Mouse (Mus musculus) neural tube, embryonic 12.5 days (tissue): ENCODE measurements around the gene Rabep2. TPM values are rescaled to one million over a fixed set of nuclear protein-coding genes. Genes with fewer than 3 reads are reported as not detected.
A peak's percentile ranks its signal among the peaks of the same experiment; 100 is the strongest.

Source experiments
- ATAC-seq: fragments of 200-750 bp; cut with Nextera tagmentation; 2 replicates; pipeline ENCODE4 v1.8.0; 2017; ENCODE audit warnings: low read depth, mild to moderate bottlenecking, moderate TSS enrichment, moderate library complexity; ENCODE audit not compliant: low FRiP score
- H3K27ac ChIP-seq: fragments of 300-500 bp; sonication (generic); 2 replicates; pipeline ENCODE4 v1.5.1; 2016
- H3K27me3 ChIP-seq: fragments of 300-500 bp; sonication (generic); replicated peaks from 2 replicates; pipeline ENCODE4 v1.6.1; 2016; ENCODE audit warnings: mild to moderate bottlenecking
- H3K36me3 ChIP-seq: fragments of 300-500 bp; sonication (generic); 2 replicates; pipeline ENCODE4 v1.6.1; 2016; ENCODE audit warnings: mild to moderate bottlenecking
- H3K4me1 ChIP-seq: fragments of 300-500 bp; sonication (generic); 2 replicates; pipeline ENCODE4 v1.6.1; 2016
- H3K4me2 ChIP-seq: fragments of 300-500 bp; sonication (generic); replicated peaks from 2 replicates; pipeline ENCODE4 v1.6.1; 2016; ENCODE audit warnings: mild to moderate bottlenecking
- H3K4me3 ChIP-seq: fragments of 300-500 bp; sonication (generic); 2 replicates; pipeline ENCODE4 v1.5.1; 2016
- H3K9ac ChIP-seq: fragments of 300-500 bp; sonication (generic); 2 replicates; pipeline ENCODE4 v1.6.1; 2016; ENCODE audit warnings: mild to moderate bottlenecking
- H3K9me3 ChIP-seq: fragments of 300-500 bp; sonication (generic); 2 replicates; pipeline ENCODE4 v1.6.1; 2016; ENCODE audit warnings: mild to moderate bottlenecking
- WGBS: fragments of 180-500 bp; shearing (Covaris S2); methylation state at CpG from one replicate; pipeline ENCODE4 v1.1.7; 2016; 5-methylcytosine and 5-hydroxymethylcytosine counted together
- polyA plus RNA-seq: library from polyadenylated mRNA; unstranded; fragments of >200 nt; fragmentation: Nextera tagmentation; extraction: Ambion mirVana; gene quantifications from 2 replicates; pipeline ENCODE4 v1.2.1, GENCODE M21; 2016

The Rabep2 gene
- polyA plus RNA-seq, 1 experiment from 2014 or later: 26.8 TPM

GRCm38 (mm10) chr7:126466707-126467106 is 38.1 kb downstream of the Rabep2 start:
- Histone ChIP-seq H3K27ac (no peak overlapping the region), H3K36me3 (peaks cover 56% of the 10 kb centered on the region), H3K9ac (no peak overlapping the region), H3K27me3 (no peaks in the 10 kb centered on the region), H3K9me3 (no peaks in the 10 kb centered on the region), H3K4me2 (no peak overlapping the region), H3K4me1 (no peaks in the 10 kb centered on the region), H3K4me3 (no peak overlapping the region)
- 95% methylated on average over 5 of the region's 5 CpGs for WGBS
- ATAC-seq: no peak

GRCm38 (mm10) chr7:126467271-126467670 is 38.7 kb downstream of the Rabep2 start:
- Histone ChIP-seq H3K36me3 (peaks cover 61% of the 10 kb centered on the region), H3K9ac (no peak overlapping the region), H3K27me3 (no peaks in the 10 kb centered on the region), H3K4me2 (no peak overlapping the region), H3K9me3 (no peaks in the 10 kb centered on the region), H3K4me1 (no peaks in the 10 kb centered on the region), H3K4me3 (no peak overlapping the region), H3K27ac (no peak overlapping the region)
- ATAC-seq: no peak
- 72% methylated on average over 5 of the region's 5 CpGs for WGBS

- H3K36me3 ChIP-seq: peaks cover 67% of the 10 kb centered on the region
- no peak overlapping the region for H3K4me2 ChIP-seq
- no peaks in the 10 kb centered on the region for H3K9me3 ChIP-seq
Measured at GRCm38 (mm10) chr7:126467834-126468627, 39.5 kb downstream of the Rabep2 start.

DNA sequence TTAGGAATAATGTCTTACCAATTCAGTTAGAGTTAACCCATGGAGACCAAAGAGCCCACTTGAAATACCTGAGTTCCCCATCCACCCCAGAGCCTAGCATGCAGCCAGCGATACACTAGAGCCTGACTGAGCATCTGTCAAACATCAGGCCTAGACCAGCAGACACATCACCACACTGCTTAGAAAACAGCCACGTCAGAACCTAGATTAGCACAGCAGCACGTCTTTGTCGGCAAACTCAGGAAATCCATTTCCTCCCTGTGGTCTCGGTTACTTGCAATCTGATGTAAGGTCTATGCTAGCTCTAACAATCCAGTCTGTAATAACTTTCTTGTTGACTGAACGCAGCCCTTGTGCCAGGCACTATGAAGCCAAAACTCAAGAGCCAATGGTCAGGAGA is 41.5 kb downstream of the Rabep2 start:
- Histone ChIP-seq H3K9ac (no peak overlapping the region), H3K9me3 (no peaks in the 10 kb centered on the region), H3K36me3 (peaks cover 67% of the 10 kb centered on the region), H3K4me2 (no peak overlapping the region), H3K27ac (no peak overlapping the region), H3K4me3 (no peak overlapping the region), H3K27me3 (no peaks in the 10 kb centered on the region), H3K4me1 (peaks cover 12% of the 10 kb centered on the region)
- no peak for ATAC-seq
- 89% methylated on average over 6 of the region's 6 CpGs for WGBS

More at GRCm38 (mm10) chr7:126467834-126468627, 39.5 kb downstream of the Rabep2 start:
- Histone ChIP-seq H3K4me3 (no peak overlapping the region), H3K9ac (no peak overlapping the region), H3K27ac (no peak overlapping the region), H3K4me1 (no peaks in the 10 kb centered on the region), H3K27me3 (no peaks in the 10 kb centered on the region)
- 92% methylated on average over 18 of the region's 18 CpGs for WGBS
- ATAC-seq: no peak

GRCm38 (mm10) chr7:126471361-126471760 is 42.8 kb downstream of the Rabep2 start:
- Histone ChIP-seq H3K4me2 (no peak overlapping the region), H3K9me3 (no peaks in the 10 kb centered on the region), H3K9ac (no peak overlapping the region), H3K4me1 (peaks cover 16% of the 10 kb centered on the region), H3K36me3 (peaks cover 65% of the 10 kb centered on the region), H3K4me3 (no peak overlapping the region), H3K27me3 (no peaks in the 10 kb centered on the region), H3K27ac (no peak overlapping the region)
- WGBS: 93% methylated on average over 5 of the region's 5 CpGs
- no peak for ATAC-seq

DNA sequence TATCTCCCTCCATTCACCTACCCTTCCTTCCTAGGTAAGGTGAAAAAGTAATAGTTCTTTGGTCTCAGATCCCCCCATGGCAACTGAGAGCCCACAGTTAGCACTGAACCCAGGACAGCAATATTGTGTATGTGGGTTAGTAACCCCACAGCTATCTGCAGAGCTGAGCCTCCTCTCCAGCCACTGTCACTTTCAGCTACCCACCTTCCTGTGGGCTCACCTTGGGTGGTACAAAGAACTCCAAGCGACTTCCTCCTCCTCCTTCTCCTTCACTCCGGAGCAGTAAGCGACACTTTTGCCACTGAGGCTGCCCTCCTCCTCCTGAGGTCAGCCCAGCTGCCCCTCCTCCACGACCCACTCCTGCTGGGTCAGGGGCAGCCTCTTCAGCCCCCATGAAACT is 43.3 kb downstream of the Rabep2 start:
- peaks cover 16% of the 10 kb centered on the region for H3K4me1 ChIP-seq
- H3K9ac ChIP-seq: no peak overlapping the region
- H3K36me3 ChIP-seq: peaks cover 60% of the 10 kb centered on the region
- H3K4me2 ChIP-seq: no peak overlapping the region
- H3K9me3 ChIP-seq: no peaks in the 10 kb centered on the region
- no peak overlapping the region for H3K4me3 ChIP-seq
- H3K27me3 ChIP-seq: no peaks in the 10 kb centered on the region
- no peak overlapping the region for H3K27ac ChIP-seq
- 94% methylated on average over 4 of the region's 4 CpGs for WGBS
- no peak for ATAC-seq

DNA sequence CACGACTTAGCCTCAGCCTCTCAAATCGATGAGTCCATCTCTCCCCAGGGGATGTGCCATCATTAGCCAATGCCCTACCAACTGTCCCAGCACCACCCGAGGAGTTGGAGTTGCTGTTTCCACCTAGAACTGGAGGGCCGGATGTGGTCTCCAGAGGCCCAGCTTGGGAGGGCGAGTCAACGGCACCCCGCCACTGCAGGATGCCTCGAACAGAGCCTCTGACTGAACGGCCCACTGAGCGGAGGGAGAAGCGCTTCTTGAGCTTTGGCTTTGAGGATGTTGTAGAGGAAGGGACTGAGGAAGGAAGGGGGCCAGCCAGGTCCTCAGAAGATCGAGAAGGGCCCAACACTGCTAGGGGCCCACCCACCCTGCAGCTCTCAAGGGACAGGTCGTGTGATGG is 43.7 kb downstream of the Rabep2 start:
- ATAC-seq: no peak
- H3K27me3 ChIP-seq: no peaks in the 10 kb centered on the region
- peaks cover 56% of the 10 kb centered on the region for H3K36me3 ChIP-seq
- H3K4me2 ChIP-seq: no peak overlapping the region
- WGBS: 89% methylated on average over 13 of the region's 13 CpGs
- H3K4me3 ChIP-seq: no peak overlapping the region
- H3K9ac ChIP-seq: no peak overlapping the region
- no peaks in the 10 kb centered on the region for H3K9me3 ChIP-seq
- H3K4me1 ChIP-seq: peaks cover 16% of the 10 kb centered on the region
- H3K27ac ChIP-seq: no peak overlapping the region

DNA sequence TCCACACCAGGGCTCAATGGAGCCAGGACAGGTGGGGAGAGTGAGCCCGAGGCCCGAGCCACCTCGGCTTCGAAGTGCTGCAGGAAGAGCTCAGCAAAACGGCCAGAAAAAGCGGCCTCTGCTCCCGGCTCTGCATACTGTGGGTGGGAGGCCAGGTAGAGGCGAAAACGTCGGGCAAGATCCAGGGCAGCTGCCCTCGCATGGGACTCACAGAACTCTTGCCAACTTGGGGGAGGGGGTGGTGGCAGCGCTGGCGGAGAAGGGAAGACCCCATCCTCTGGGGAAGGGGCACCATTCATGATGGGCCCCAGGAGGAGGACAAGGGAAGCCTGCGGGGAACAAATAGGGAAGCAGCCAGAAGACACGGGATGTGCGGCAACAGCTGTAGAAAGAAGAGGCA is 44.2 kb downstream of the Rabep2 start:
- H3K9ac ChIP-seq: no peak overlapping the region

DNA sequence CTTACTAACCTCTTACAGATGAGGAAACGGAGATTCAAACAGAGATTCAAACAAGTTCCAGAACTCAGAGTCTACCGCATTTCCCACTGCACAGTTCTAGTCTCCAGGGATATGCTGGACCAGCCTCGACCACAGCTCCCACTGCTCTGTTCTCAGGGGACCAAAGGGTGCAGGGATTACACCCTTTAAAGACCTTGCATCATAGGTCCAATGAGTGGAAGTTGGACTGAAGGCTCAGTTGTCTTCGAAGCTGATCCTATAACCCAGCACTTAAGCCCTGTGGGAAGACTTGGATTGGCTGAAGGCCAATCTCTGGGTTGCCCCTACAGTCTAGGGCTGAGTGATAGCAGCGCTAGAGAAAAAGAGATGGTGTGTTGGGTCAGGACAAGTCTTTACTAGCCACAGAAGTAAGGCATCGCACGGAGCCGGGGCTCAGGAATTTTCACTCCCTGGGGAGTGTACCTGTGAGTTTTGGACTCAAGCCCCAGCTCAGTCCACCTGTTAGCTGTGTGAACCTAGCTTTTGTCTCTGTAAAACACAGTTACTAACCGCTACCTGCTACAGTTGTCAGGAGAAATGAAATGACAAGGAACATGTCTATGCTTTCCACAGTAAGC is 45.0 kb downstream of the Rabep2 start:
- WGBS: 90% methylated on average over 9 of the region's 9 CpGs
- peaks cover 43% of the 10 kb centered on the region for H3K36me3 ChIP-seq
- H3K27me3 ChIP-seq: no peaks in the 10 kb centered on the region
- peak overlapping the region; percentile 95 for H3K4me3 ChIP-seq
- H3K4me1 ChIP-seq: peaks cover 16% of the 10 kb centered on the region
- H3K4me2 ChIP-seq: peak overlapping the region; percentile 98
- no peaks in the 10 kb centered on the region for H3K9me3 ChIP-seq
- no peak overlapping the region for H3K27ac ChIP-seq
- H3K9ac ChIP-seq: peak overlapping the region; percentile 94
- ATAC-seq: no peak

More for the DNA sequence above, 44.2 kb downstream of the Rabep2 start:
- no peaks in the 10 kb centered on the region for H3K9me3 ChIP-seq
- no peak overlapping the region for H3K27ac ChIP-seq
- H3K27me3 ChIP-seq: no peaks in the 10 kb centered on the region
- peaks cover 52% of the 10 kb centered on the region for H3K36me3 ChIP-seq
- H3K4me1 ChIP-seq: peaks cover 16% of the 10 kb centered on the region
- no peak for ATAC-seq
- no peak overlapping the region for H3K4me2 ChIP-seq
- H3K4me3 ChIP-seq: no peak overlapping the region
- 92% methylated on average over 16 of the region's 16 CpGs for WGBS

DNA sequence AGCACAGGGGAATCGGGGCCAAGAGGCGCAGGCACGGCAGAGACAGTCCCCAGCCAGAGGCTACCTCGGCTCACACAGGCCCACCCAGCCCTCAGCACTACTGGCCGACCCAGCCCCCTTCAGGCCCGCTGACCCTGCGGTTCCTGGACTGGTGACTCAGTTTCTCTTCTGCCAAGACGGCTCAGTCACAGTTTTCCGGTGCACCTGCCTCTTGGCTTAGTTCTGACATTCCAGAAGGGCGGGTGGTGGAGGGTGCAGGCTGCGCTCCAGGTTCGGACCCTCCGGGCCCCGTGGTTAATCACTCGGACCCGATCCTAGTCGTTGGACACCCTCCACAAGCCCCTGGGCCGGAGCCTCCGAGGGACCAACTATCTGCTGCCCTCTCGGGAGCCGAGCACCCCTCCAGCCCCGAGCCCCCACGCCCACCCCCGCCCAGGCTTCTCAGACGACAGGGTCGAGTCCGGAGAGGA is 46.0 kb downstream of the Rabep2 start:
- peak overlapping the region; percentile 98 for H3K4me2 ChIP-seq
- H3K4me3 ChIP-seq: peak overlapping the region; percentile 95
- WGBS: 2% methylated on average over 27 of the region's 27 CpGs
- peaks cover 16% of the 10 kb centered on the region for H3K4me1 ChIP-seq
- H3K9ac ChIP-seq: peak overlapping the region; percentile 94
- no peaks in the 10 kb centered on the region for H3K27me3 ChIP-seq
- no peaks in the 10 kb centered on the region for H3K9me3 ChIP-seq
- ATAC-seq: peak; percentile 57
- no peak overlapping the region for H3K27ac ChIP-seq
- peaks cover 33% of the 10 kb centered on the region for H3K36me3 ChIP-seq

DNA sequence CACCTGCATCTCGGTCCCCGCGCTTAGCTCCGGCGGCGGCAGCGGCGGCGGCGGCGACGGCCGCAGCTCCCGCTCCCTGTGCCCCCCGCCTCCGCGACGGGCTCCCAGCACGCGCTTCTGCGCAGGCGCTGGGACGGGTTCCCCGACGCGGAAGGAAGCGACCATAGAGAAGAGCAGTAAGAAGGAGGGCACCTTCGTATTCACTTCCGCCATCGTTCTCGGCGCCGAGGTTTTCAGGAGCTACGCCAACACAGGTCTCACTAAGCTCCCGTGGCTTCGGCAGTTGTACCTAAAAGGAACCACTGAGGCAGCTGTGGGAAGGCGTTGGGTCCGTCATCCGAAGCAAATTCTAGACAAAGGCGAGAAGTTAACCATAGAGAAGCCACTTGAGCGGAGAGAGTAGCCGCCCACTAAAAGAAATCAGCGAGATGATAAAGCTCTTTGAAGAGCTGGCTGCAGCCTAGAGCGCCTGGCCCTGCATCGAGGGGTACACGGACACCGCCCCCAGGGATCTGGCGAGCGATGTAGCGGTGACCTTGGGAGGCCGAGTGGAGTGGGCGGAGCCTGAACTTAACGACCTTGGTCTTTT is 46.5 kb downstream of the Rabep2 start, which contains the start of gene Sh2b1:
Sh2b1 (minus strand) TSS at position 432 of the 589 bp plus-strand sequence.
- Histone ChIP-seq H3K27me3 (no peaks in the 10 kb centered on the region), H3K4me2 (peak within 1 kb of the TSS; percentile 98), H3K36me3 (peaks cover 28% of the 10 kb centered on the region), H3K9ac (peak within 1 kb of the TSS; percentile 94), H3K4me3 (peak within 1 kb of the TSS; percentile 95), H3K27ac (peak within 1 kb of the TSS; percentile 90), H3K4me1 (peaks cover 16% of the 10 kb centered on the region), H3K9me3 (no peaks in the 10 kb centered on the region)
- peak; percentile 93 for ATAC-seq
- under 1% methylated on average over 53 of the region's 53 CpGs for WGBS

DNA sequence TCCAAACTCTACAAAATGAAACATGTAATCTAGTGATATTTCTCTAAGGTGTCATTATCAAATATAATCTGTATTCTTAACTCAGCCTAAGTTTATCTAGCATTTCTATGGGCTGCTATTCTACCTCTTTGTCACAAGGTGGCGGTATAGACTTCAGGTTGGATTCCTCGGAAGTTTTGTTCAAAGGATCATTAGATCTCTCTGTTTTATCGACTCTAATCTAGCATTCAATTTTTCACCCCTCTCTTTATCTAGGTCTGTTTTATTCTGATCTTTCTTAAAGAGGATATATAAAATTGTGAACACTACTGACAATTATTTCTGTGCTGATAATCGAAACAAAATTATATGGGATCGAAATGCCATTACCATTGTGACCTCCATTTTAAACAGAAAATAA is 53.1 kb downstream of the Rabep2 start:
- H3K27ac ChIP-seq: no peak overlapping the region
- H3K9ac ChIP-seq: no peak overlapping the region
- H3K27me3 ChIP-seq: no peaks in the 10 kb centered on the region
- H3K4me3 ChIP-seq: no peak overlapping the region
- H3K9me3 ChIP-seq: no peaks in the 10 kb centered on the region
- H3K4me1 ChIP-seq: 0 out of 2 replicates have a peak, but pooled peaks cover 2% of the 10 kb centered on the region
- ATAC-seq: no peak
- H3K36me3 ChIP-seq: no peaks in the 10 kb centered on the region
- no peak overlapping the region for H3K4me2 ChIP-seq
- 22% methylated on average over 5 of the region's 5 CpGs for WGBS
